Mouse (Mus musculus): Measurements from ENCODE around the gene Slc24a3.

DNA sequence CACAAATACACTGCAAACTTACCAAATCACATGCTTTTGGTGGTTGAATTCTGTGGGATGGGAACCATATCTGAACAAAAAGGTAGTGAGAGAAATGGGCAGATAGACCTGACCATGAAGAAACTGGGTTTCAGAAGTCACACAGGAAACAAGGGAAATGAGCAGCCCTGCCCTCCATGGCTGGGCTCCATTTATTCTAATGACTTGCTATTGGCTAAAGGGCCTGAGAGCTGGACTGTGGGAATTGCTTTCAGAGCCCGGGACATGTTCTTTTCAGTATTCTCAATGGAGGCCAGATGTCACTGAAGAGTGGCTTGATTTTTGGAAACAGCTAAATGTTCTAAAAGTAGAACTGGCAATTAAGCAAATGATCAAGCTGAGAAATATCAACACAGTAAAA is 120.9 kb downstream of the Slc24a3 start:
- no peak for TF ChIP-seq CTCF (IDR thresholded peaks at IDR 0.05; ENCODE audit: low read depth, low read length)
- no peak for TF ChIP-seq POLR2A (IDR thresholded peaks at IDR 0.05; ENCODE audit: extremely low read depth, insufficient read depth, low read length)

Data from liver, adult 2 months (tissue).